Mouse (Mus musculus): ENCODE measurements around the gene Ssh2.
"Not testable (repeated sequence)": the region's sequence is repeated elsewhere in the genome, so short reads cannot be mapped to it uniquely, and the experiment has no call there.

Ssh2 gene

GRCm38 (mm10) chr11:77231514-77231913 is 15.4 kb downstream of the Ssh2 start:
- DNase-seq (ENCODE audit: low spot score): no peak

- no peak for DNase-seq (ENCODE audit: low spot score)
Measured at GRCm38 (mm10) chr11:77235267-77235666, 19.2 kb downstream of the Ssh2 start.

GRCm38 (mm10) chr11:77239658-77240345 is 23.7 kb downstream of the Ssh2 start:
- DNase-seq (ENCODE audit: low spot score): no peak

- no peak for DNase-seq (ENCODE audit: low spot score)
Measured at GRCm38 (mm10) chr11:77240466-77241246, 24.6 kb downstream of the Ssh2 start.

GRCm38 (mm10) chr11:77242912-77243311 is 26.8 kb downstream of the Ssh2 start:
- DNase-seq (ENCODE audit: low spot score): no peak

- DNase-seq (ENCODE audit: low spot score): no peak
Measured at GRCm38 (mm10) chr11:77252826-77253225, 36.7 kb downstream of the Ssh2 start.

- DNase-seq (ENCODE audit: low spot score): no peak
Measured at GRCm38 (mm10) chr11:77259441-77259840, 43.4 kb downstream of the Ssh2 start.

- no peak for DNase-seq (ENCODE audit: low spot score)
Measured at GRCm38 (mm10) chr11:77267401-77267800, 51.3 kb downstream of the Ssh2 start.

- no peak for DNase-seq (ENCODE audit: low spot score)
Measured at GRCm38 (mm10) chr11:77276000-77276399, 59.9 kb downstream of the Ssh2 start.

- not testable (repeated sequence) for DNase-seq (ENCODE audit: low spot score)
Measured at GRCm38 (mm10) chr11:77278538-77278937, 62.5 kb downstream of the Ssh2 start.

GRCm38 (mm10) chr11:77280219-77280618 is 64.1 kb downstream of the Ssh2 start:
- no peak for DNase-seq (ENCODE audit: low spot score)

GRCm38 (mm10) chr11:77291447-77291846 is 75.4 kb downstream of the Ssh2 start:
- DNase-seq (ENCODE audit: low spot score): no peak

GRCm38 (mm10) chr11:77293673-77294072 is 77.6 kb downstream of the Ssh2 start:
- not testable (repeated sequence) for DNase-seq (ENCODE audit: low spot score)

GRCm38 (mm10) chr11:77297246-77297645 is 81.2 kb downstream of the Ssh2 start:
- no peak for DNase-seq (ENCODE audit: low spot score)

- DNase-seq (ENCODE audit: low spot score): no peak
Measured at GRCm38 (mm10) chr11:77307205-77307604, 91.1 kb downstream of the Ssh2 start.

- DNase-seq (ENCODE audit: low spot score): peak; percentile 34
Measured at GRCm38 (mm10) chr11:77308533-77308932, 92.4 kb downstream of the Ssh2 start.

GRCm38 (mm10) chr11:77317721-77318477 is 101.8 kb downstream of the Ssh2 start:
- peak; percentile 9 for DNase-seq (ENCODE audit: low spot score)

GRCm38 (mm10) chr11:77318478-77319118 is 102.5 kb downstream of the Ssh2 start:
- DNase-seq (ENCODE audit: low spot score): no peak

GRCm38 (mm10) chr11:77321214-77321613 is 105.1 kb downstream of the Ssh2 start:
- DNase-seq (ENCODE audit: low spot score): no peak

- DNase-seq (ENCODE audit: low spot score): no peak
Measured at GRCm38 (mm10) chr11:77330529-77330928, 114.4 kb downstream of the Ssh2 start.

- DNase-seq (ENCODE audit: low spot score): no peak
Measured at GRCm38 (mm10) chr11:77347273-77347672, 131.2 kb downstream of the Ssh2 start.

GRCm38 (mm10) chr11:77348142-77348741 is 132.2 kb downstream of the Ssh2 start:
- peak; percentile 93 for DNase-seq (ENCODE audit: low spot score)

Data from T-cell, adult 2 months (primary cell).